Mouse (Mus musculus) limb, embryonic 12.5 days (tissue): ENCODE results near the gene G6pdx. TPM values are rescaled to one million over a fixed set of nuclear protein-coding genes. Genes with fewer than 3 reads are reported as not detected.

Experiments used
- ATAC-seq: fragments of 200-750 bp; cut with Nextera tagmentation; 2 replicates; pipeline ENCODE4 v1.8.0; 2017; ENCODE audit warnings: low read depth, moderate TSS enrichment; ENCODE audit not compliant: insufficient number of reproducible peaks, insufficient read depth, low FRiP score, low TSS enrichment
- H3K27ac ChIP-seq: fragments of 300-500 bp; sonication (generic); 2 replicates; pipeline ENCODE4 v1.5.1; 2016; ENCODE audit warnings: mild to moderate bottlenecking, moderate library complexity
- H3K27me3 ChIP-seq: fragments of 300-500 bp; sonication (generic); 2 replicates; pipeline ENCODE4 v1.6.1; 2016; ENCODE audit warnings: mild to moderate bottlenecking, moderate library complexity
- H3K36me3 ChIP-seq: fragments of 300-500 bp; sonication (generic); 2 replicates; pipeline ENCODE4 v1.6.1; 2016; ENCODE audit warnings: mild to moderate bottlenecking, moderate library complexity
- H3K4me1 ChIP-seq: fragments of 300-500 bp; sonication (generic); replicated peaks from 2 replicates; pipeline ENCODE4 v1.6.1; 2016
- H3K4me2 ChIP-seq: fragments of 300-500 bp; sonication (generic); 2 replicates; pipeline ENCODE4 v1.6.1; 2016; ENCODE audit warnings: mild to moderate bottlenecking, moderate library complexity
- H3K4me3 ChIP-seq: fragments of 300-500 bp; sonication (generic); replicated peaks from 2 replicates; pipeline ENCODE4 v1.5.1; 2016; ENCODE audit warnings: mild to moderate bottlenecking
- H3K9ac ChIP-seq: fragments of 300-500 bp; sonication (generic); replicated peaks from 2 replicates; pipeline ENCODE4 v1.6.1; 2016; ENCODE audit warnings: mild to moderate bottlenecking, moderate library complexity
- H3K9me3 ChIP-seq: fragments of 300-500 bp; sonication (generic); 2 replicates; pipeline ENCODE4 v1.6.1; 2016; ENCODE audit warnings: mild to moderate bottlenecking, moderate library complexity
- WGBS: fragments of 180-500 bp; shearing (Covaris S2); methylation state at CpG from one replicate; pipeline ENCODE4 v1.1.7; 2016; 5-methylcytosine and 5-hydroxymethylcytosine counted together
- polyA plus RNA-seq: library from polyadenylated mRNA; unstranded; fragments of >200 nt; fragmentation: Nextera tagmentation; extraction: Ambion mirVana; gene quantifications from 2 replicates; pipeline ENCODE4 v1.2.1, GENCODE M21; 2016

G6pdx gene
- polyA plus RNA-seq, 1 experiment from 2014 or later, result 44.1 TPM

DNA sequence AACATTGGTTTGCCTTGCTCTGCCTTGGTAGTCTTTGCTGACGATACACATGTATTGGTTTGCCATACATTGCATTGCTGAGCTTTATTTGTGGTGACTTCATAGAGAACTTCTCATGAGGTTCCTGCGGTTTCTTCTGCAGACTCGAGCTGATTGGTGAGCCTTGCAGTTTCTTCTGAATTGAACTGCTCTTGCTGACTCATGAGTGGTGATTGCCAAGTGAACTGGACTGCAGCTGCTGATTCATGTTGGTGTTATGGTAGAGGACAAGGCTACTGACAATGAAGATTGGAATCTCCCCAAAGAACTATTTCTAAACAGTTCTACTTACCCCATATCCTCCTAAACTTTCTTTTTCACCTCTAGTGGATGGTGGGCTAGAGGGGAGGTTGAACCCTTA is 28.9 kb downstream of the G6pdx start:
- Histone ChIP-seq H3K4me2 (no peak overlapping the region), H3K9ac (no peak overlapping the region), H3K4me3 (no peak overlapping the region), H3K4me1 (no peaks in the 10 kb centered on the region), H3K9me3 (no peaks in the 10 kb centered on the region), H3K27ac (no peak overlapping the region), H3K27me3 (no peaks in the 10 kb centered on the region), H3K36me3 (no peaks in the 10 kb centered on the region)
- ATAC-seq, result no peak
- 85% methylated on average over 3 of the region's 3 CpGs for WGBS

DNA sequence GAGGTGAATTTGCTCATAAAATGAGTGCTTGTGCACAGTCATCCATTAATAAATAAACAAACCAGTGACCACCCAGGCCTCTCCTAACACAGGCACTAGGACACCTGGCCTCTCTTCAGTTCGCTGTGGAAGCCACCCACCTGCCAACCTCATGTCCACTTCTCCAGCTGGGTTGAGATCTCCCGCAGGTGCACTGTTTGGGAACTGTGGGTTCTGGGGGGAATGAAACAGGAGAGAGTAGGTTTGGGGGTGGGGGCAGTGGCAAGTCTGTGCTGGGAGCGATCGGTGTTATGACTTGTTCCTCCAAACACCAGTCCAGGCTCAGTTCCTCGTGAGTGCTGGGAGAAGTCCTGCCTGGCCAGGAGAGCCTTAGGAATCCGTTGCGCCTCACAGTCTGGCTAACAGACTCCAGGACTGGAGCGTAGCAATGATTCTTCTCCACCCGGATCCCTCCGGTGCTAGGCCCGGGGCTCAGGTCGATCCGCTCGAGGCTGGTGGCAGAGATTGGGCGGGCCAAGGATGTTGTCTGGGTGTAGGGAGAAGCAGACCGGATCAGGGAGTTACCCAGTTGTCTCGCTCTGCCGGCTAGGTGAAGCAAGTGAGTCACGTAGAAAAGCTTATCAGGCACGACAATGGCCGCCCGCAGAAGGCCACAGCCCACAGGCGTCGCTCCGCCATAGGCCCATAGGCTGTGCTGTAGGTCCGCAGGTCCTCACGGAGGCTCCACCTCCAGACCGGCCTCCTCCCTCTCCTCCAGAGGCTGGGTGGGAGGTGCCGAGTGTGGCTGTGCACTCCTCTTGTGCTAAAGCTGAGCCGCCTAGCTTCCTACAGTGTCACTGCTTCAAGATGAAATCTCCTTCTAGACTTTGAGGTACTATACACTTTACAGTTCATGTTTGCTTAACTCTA is 36.2 kb downstream of the G6pdx start, which contains the start of the genes Fam3a and Ikbkg:
Gene Fam3a (minus strand): TSS at position 738 of the 909 bp plus-strand sequence.
Gene Ikbkg (plus strand): TSS at position 756 of the 909 bp plus-strand sequence.
- Histone ChIP-seq H3K9me3 (no peaks in the 10 kb centered on the region), H3K4me3 (peak within 1 kb of the TSS; percentile 51), H3K4me1 (0 out of 2 replicates have a peak, but pooled peaks cover 2% of the 10 kb centered on the region), H3K27ac (peak within 1 kb of the TSS; percentile 86), H3K4me2 (peak within 1 kb of the TSS; percentile 60), H3K36me3 (no peaks in the 10 kb centered on the region), H3K9ac (peak within 1 kb of the TSS; percentile 78), H3K27me3 (no peaks in the 10 kb centered on the region)
- ATAC-seq, result peak; percentile 100
- 15% methylated on average over 30 of the region's 30 CpGs for WGBS

DNA sequence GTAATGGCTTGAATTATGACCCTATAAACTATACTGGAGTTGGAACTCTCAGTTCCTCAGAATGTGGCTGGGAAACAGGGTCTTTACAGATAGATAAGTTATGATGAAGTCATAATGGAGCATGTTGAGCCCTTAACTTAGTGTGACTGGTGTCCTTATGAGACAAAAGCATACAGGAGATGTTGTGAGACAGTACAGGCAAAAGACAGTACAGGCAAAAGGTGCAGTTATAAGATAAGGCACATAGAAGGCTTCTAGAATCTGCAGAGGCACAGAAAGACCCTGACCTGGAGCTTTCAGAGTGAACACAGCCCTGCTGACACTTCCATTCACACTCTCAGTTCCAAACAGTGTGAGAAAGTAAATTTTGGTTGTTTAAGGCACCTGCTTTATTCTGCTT is 40.8 kb downstream of the G6pdx start:
- Histone ChIP-seq H3K4me1 (no peaks in the 10 kb centered on the region), H3K27ac (no peak overlapping the region), H3K4me2 (no peak overlapping the region), H3K4me3 (no peak overlapping the region), H3K9me3 (no peaks in the 10 kb centered on the region), H3K27me3 (no peaks in the 10 kb centered on the region), H3K36me3 (peaks cover 28% of the 10 kb centered on the region; the same call in 1 of the 2 replicates), H3K9ac (no peak overlapping the region)
- no peak for ATAC-seq

DNA sequence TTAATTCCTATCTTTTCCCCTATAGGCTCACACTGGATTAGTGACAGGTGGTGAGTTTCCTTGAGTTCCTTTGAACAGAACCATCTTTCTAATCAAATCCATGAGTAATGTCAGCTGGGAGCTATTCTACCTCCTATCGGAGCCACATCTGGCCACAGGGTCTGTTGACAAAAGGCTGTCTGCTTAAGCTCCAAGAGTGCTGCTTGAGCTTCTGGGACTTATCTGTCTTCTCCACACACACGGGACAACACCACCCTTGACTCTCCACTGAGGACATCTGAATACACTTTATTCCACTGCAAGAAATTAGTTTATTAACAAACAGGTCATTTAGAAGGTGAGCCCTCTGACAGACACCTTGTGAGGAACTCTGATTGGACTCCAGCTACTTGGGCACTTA is 44.5 kb downstream of the G6pdx start:
- 81% methylated on average over 2 of the region's 2 CpGs for WGBS
- H3K36me3 ChIP-seq, result peaks cover 28% of the 10 kb centered on the region; the same call in 1 of the 2 replicates
- no peak overlapping the region for H3K4me2 ChIP-seq
- no peak for ATAC-seq
- no peak overlapping the region for H3K9ac ChIP-seq
- no peak overlapping the region for H3K4me3 ChIP-seq
- H3K4me1 ChIP-seq, result no peaks in the 10 kb centered on the region
- no peaks in the 10 kb centered on the region for H3K27me3 ChIP-seq
- no peak overlapping the region for H3K27ac ChIP-seq
- H3K9me3 ChIP-seq, result no peaks in the 10 kb centered on the region

DNA sequence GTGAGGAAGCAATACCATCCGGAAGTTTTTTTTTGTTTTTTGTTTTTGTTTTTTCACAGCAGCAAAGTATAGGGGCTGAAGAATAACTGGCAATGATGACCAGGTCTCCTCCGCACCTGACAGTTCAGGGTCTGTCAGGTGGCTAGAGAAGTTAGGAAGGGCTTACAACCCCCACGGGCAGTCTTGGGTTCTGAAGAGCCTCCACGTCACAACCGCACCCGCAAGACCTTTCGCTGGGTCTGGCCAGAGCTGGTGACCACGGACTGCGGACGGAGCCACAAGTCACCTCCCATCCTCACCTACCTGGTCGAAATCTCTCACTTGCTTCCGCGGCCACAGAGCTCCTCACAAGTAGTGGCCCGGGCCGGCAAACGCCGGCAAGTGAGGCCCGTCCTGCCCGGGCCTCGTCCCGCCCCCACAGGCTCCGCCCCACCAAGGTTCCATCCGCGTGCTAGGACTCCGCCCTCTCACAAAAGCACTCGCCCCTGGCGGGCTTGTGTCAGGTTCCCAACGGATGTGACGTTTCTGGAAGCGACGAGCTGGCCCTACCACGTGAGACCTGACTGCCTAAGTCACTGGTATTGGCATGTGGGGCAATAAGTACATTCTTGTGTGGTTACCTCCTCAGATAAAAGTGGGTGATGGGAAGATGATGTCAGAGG is 56.0 kb downstream of the G6pdx start, which contains the start of the genes Ubl4a and Slc10a3:
Gene Ubl4a (minus strand): TSS at position 331 of the 662 bp plus-strand sequence.
Gene Slc10a3 (minus strand): TSS at position 462 of the 662 bp plus-strand sequence.
- Histone ChIP-seq H3K9ac (peak within 1 kb of the TSS; percentile 50), H3K4me3 (peak within 1 kb of the TSS; percentile 48), H3K27ac (no peak within 1 kb of the TSS), H3K9me3 (no peaks in the 10 kb centered on the region), H3K4me1 (no peaks in the 10 kb centered on the region), H3K36me3 (peaks cover 9% of the 10 kb centered on the region; the same call in 1 of the 2 replicates), H3K27me3 (no peaks in the 10 kb centered on the region), H3K4me2 (peak within 1 kb of the TSS; percentile 60)
- ATAC-seq, result peak; percentile 89
- WGBS, result 29% methylated on average over 32 of the region's 32 CpGs

DNA sequence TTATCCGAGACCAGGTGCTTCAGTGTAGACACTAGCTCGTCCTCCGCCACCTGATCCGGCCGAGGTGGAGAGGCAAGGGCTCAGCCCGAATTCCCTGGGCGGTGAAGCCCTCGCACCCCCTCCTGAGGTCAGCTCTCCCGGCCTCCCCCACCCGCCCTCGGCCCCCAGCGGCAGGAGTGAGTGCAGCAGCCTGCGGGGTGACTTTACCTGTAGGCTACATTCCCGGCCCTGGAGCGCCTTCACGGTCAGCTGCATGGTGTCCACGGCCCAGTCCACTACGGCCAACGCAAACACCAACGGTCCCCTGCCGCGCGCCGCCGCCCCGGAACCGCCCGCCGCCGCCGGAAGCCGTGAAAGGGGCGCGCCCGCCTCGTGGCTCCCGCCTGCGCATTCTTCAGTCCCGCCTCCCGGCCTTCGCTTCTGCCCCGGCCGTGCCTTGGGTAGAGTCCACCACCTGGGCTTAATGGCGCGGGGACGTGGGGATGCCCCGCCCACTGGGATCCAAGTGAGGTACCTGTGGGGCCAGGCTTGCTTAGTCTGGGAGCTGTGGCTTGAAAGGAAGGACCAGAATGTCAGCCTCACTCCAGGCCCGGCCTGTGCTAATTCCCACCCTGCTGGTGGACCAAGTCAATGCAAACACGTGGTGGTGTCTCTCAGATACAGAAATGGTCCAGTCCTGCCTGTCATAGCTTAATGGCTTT is 60.6 kb downstream of the G6pdx start:
- 14% methylated on average over 47 of the region's 49 CpGs for WGBS
- peak overlapping the region; percentile 59 for H3K4me3 ChIP-seq
- peaks cover 5% of the 10 kb centered on the region; the same call in 1 of the 2 replicates for H3K4me1 ChIP-seq
- ATAC-seq, result peak; percentile 73
- no peaks in the 10 kb centered on the region for H3K27me3 ChIP-seq
- peaks cover 13% of the 10 kb centered on the region; the same call in 1 of the 2 replicates for H3K36me3 ChIP-seq
- no peaks in the 10 kb centered on the region for H3K9me3 ChIP-seq
- peak overlapping the region; percentile 61 for H3K4me2 ChIP-seq
- peak overlapping the region; percentile 74 for H3K27ac ChIP-seq
- H3K9ac ChIP-seq, result peak overlapping the region; percentile 73

DNA sequence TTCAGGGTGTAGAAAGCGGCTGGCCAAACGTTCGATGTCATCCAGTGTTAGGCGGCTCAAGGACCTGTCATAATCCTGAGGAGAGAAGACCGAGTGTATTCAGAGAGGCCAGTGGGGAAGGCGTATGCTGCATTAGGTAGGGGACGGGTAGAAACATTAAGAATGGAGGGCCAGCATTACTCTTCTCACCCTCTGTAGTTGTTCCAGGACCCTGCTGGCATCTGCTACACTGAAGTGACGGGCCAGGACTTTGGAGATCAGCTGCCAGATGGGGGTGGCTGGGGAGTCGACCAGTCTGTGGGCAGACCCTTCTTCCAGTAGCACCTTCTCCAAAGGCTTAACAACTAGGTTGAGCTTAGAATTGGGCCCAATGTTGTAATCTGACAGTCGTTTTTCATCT is 61.5 kb downstream of the G6pdx start:
- Histone ChIP-seq H3K9ac (peak overlapping the region; percentile 73), H3K9me3 (no peaks in the 10 kb centered on the region), H3K4me1 (peaks cover 5% of the 10 kb centered on the region; the same call in 1 of the 2 replicates), H3K36me3 (peaks cover 13% of the 10 kb centered on the region; the same call in 1 of the 2 replicates), H3K4me3 (peak overlapping the region; percentile 59), H3K4me2 (peak overlapping the region; percentile 61), H3K27ac (no peak overlapping the region), H3K27me3 (no peaks in the 10 kb centered on the region)
- ATAC-seq, result no peak
- WGBS, result 64% methylated on average over 10 of the region's 10 CpGs

Other genes starting within 250 kb of the G6pdx start
- gene Flna, start 179.4 kb downstream of the G6pdx start, polyA plus RNA-seq, result 311 and 345 TPM in 2 replicates
- 21.3 and 25.4 TPM in 2 replicates for gene Emd, start 174.5 kb downstream of the G6pdx start, polyA plus RNA-seq
- 787 and 794 TPM in 2 replicates for gene Rpl10, start 158.4 kb downstream of the G6pdx start, polyA plus RNA-seq
- 90.9 and 94.9 TPM in 2 replicates for gene Taz, start 147.3 kb downstream of the G6pdx start, polyA plus RNA-seq
- 9.9 and 11.6 TPM in 2 replicates for gene Dnase1l1, start 146.9 kb downstream of the G6pdx start, polyA plus RNA-seq
- gene Atp6ap1, start 132.1 kb downstream of the G6pdx start, polyA plus RNA-seq, result 94.8 and 106 TPM in 2 replicates
- gene Gdi1, start 124.2 kb downstream of the G6pdx start, polyA plus RNA-seq, result 228 and 276 TPM in 2 replicates
- gene Fam50a, start 116.2 kb downstream of the G6pdx start, polyA plus RNA-seq, result 68.1 and 73.2 TPM in 2 replicates
- 27.1 and 27.3 TPM in 2 replicates for gene Plxna3, start 100.1 kb downstream of the G6pdx start, polyA plus RNA-seq
- 107 and 122 TPM in 2 replicates for gene Lage3, start 75.6 kb downstream of the G6pdx start, polyA plus RNA-seq
- gene Ubl4a, start 56.0 kb downstream of the G6pdx start, polyA plus RNA-seq, result 57.1 and 59.8 TPM in 2 replicates
- 14.4 and 14.8 TPM in 2 replicates for gene Slc10a3, start 55.8 kb downstream of the G6pdx start, polyA plus RNA-seq
- 30.5 and 32.6 TPM in 2 replicates for gene Fam3a, start 35.9 kb downstream of the G6pdx start, polyA plus RNA-seq
- 22.1 and 22.3 TPM in 2 replicates for gene Ikbkg, start 35.9 kb downstream of the G6pdx start, polyA plus RNA-seq
- gene Gm6880, start 52.2 kb upstream of the G6pdx start, polyA plus RNA-seq, result 0.69 and 1.4 TPM in 2 replicates
- gene Olfr1326-ps1, start 145.7 kb upstream of the G6pdx start, polyA plus RNA-seq, result not detected in 2 replicates
- gene Olfr1325, start 163.5 kb upstream of the G6pdx start, polyA plus RNA-seq, result not detected in 2 replicates
- gene Gm5640, start 216.4 kb upstream of the G6pdx start, polyA plus RNA-seq, result not detected in 2 replicates